23 mouse cellular contexts compared by ENCODE assay signal in the genomic region with DNA sequence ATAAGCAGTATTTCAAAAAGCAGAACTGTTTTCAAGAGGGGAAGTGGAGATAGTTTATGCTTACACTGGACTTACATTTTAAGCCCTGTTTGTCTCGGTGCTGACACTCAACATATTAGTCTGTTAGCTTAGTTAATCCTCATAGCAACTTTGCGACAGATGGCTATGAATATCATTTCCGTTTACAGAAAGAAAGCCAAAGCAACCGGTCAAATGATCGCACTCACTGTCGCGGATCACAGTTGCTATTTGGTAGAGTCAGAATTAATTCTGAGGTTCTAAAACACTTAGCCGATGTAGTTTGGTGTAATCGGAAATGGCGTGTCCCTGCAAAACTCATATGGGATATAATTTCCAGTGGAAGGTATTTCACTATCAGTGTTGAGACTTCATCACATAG.
DNase-seq lines count a peak whose midpoint lies in the region; ATAC-seq and TF ChIP-seq lines count a peak whose summit lies in the region.
"Had no signal": no experiment of that assay in that cellular context is flagged by ENCODE, and none has a peak within 500 bp of the region (broad histone marks: within the 10 kb centered on the region; RNA-seq: fewer than 3 reads in every experiment).

No protein-coding gene starts in this region.

- no peak overlapping the region for H3K4me2 ChIP-seq in embryonic facial prominence, embryonic 14.5 days (ENCODE audit: low read depth, low read length)
- H3K4me2 ChIP-seq: embryonic facial prominence, embryonic 13.5 days; hindbrain, embryonic 14.5 days; limb, embryonic 12.5 days; liver, embryonic 12.5 days; midbrain, embryonic 12.5 days; neural tube, embryonic 13.5 days had no signal

- no peaks in the 10 kb centered on the region for H3K36me3 ChIP-seq in embryonic facial prominence, embryonic 14.5 days (ENCODE audit: control insufficient read depth, insufficient read depth, low read length)
- H3K36me3 ChIP-seq in embryonic facial prominence, embryonic 10.5 days (replicated peaks): no peaks in the 10 kb centered on the region
- H3K36me3 ChIP-seq: embryonic facial prominence, embryonic 13.5 days; heart, embryonic 10.5 days; limb, embryonic 12.5 days; liver, embryonic 12.5 days; midbrain, embryonic 12.5 days; neural tube, embryonic 13.5 days had no signal

- no peak overlapping the region for H3K4me3 ChIP-seq in embryonic facial prominence, embryonic 14.5 days (ENCODE audit: low read depth, low read length)
- no peak overlapping the region for H3K4me3 ChIP-seq in embryonic facial prominence, embryonic 10.5 days
- H3K4me3 ChIP-seq in layer of hippocampus, adult 2 months: peak overlapping the region; percentile 22
- H3K4me3 ChIP-seq: embryonic facial prominence, embryonic 13.5 days; heart, embryonic 10.5 days; limb, embryonic 12.5 days; liver, embryonic 12.5 days; midbrain, embryonic 12.5 days; neural tube, embryonic 13.5 days had no signal

- H3K9ac ChIP-seq in embryonic facial prominence, embryonic 14.5 days (ENCODE audit: low read depth, low read length): no peak overlapping the region
- H3K9ac ChIP-seq: embryonic facial prominence, embryonic 13.5 days; hindbrain, embryonic 14.5 days; limb, embryonic 12.5 days; liver, embryonic 12.5 days; midbrain, embryonic 12.5 days; neural tube, embryonic 13.5 days had no signal

- no peaks in the 10 kb centered on the region for H3K27me3 ChIP-seq in embryonic facial prominence, embryonic 14.5 days (replicated peaks; ENCODE audit: control insufficient read depth, insufficient read depth, low read length)
- no peaks in the 10 kb centered on the region for H3K27me3 ChIP-seq in embryonic facial prominence, embryonic 10.5 days (replicated peaks; ENCODE audit: low read depth, poor library complexity, severe bottlenecking)
- H3K27me3 ChIP-seq: embryonic facial prominence, embryonic 13.5 days; limb, embryonic 12.5 days; liver, embryonic 12.5 days; midbrain, embryonic 12.5 days; neural tube, embryonic 13.5 days had no signal

- no peaks in the 10 kb centered on the region for H3K4me1 ChIP-seq in embryonic facial prominence, embryonic 14.5 days (ENCODE audit: control insufficient read depth, insufficient read depth, low read length)
- no peaks in the 10 kb centered on the region for H3K4me1 ChIP-seq in embryonic facial prominence, embryonic 10.5 days
- H3K4me1 ChIP-seq: embryonic facial prominence, embryonic 13.5 days; heart, embryonic 10.5 days; limb, embryonic 12.5 days; liver, embryonic 12.5 days; midbrain, embryonic 12.5 days; neural tube, embryonic 13.5 days had no signal

- peak; percentile 13 for DNase-seq in embryonic facial prominence, embryonic 14.5 days (ENCODE audit: low spot score)
- DNase-seq in embryonic facial prominence, embryonic 10.5 days (ENCODE audit: low spot score): no peak
- DNase-seq in layer of hippocampus, adult 2 months (ENCODE audit: low spot score in 2 of 2): peak in 1 of 2 experiments; percentile 19
- no peak for DNase-seq in layer of hippocampus, postnatal 25 days (ENCODE audit: extremely low spot score in 1 of 2, low spot score in 1 of 2)
- peak; percentile 2 for DNase-seq in retina, adult 2 months (ENCODE audit: low read depth, low spot score)
- no peak for DNase-seq in retina, postnatal 1 day
- DNase-seq in kidney, postnatal 10 days: no peak
- DNase-seq: adrenal gland, postnatal 25 days; cerebellum, adult 11 months; gastrocnemius, postnatal 10 days; heart, postnatal 4 days; kidney, adult 18-20 months; lung, adult 18-20 months; lung, postnatal 10 days had no signal

- H3K9me3 ChIP-seq in embryonic facial prominence, embryonic 14.5 days (ENCODE audit: control insufficient read depth, low read length): no peaks in the 10 kb centered on the region
- no peaks in the 10 kb centered on the region for H3K9me3 ChIP-seq in embryonic facial prominence, embryonic 10.5 days
- H3K9me3 ChIP-seq: embryonic facial prominence, embryonic 13.5 days; heart, embryonic 10.5 days; limb, embryonic 12.5 days; liver, embryonic 12.5 days; midbrain, embryonic 12.5 days; neural tube, embryonic 13.5 days had no signal

- WGBS in embryonic facial prominence, embryonic 14.5 days: 84% methylated on average over 10 of the region's 10 CpGs
- 92% methylated on average over 10 of the region's 10 CpGs for WGBS in embryonic facial prominence, embryonic 10.5 days

- ATAC-seq in embryonic facial prominence, embryonic 14.5 days (ENCODE audit: low read depth): no peak
- ATAC-seq in erythroblast, adult 5-6 weeks (replicated peaks; ENCODE audit: low FRiP score, poor library complexity, severe bottlenecking): no peak
- ATAC-seq: inflammation-experienced regulatory T-cells, adult 6 months; liver, embryonic 12.5 days had no signal

- H3K27ac ChIP-seq in embryonic facial prominence, embryonic 14.5 days (replicated peaks; ENCODE audit: low read depth, low read length): no peak overlapping the region
- no peak overlapping the region for H3K27ac ChIP-seq in embryonic facial prominence, embryonic 10.5 days (replicated peaks)
- H3K27ac ChIP-seq in layer of hippocampus, adult 2 months: peak overlapping the region; percentile 70
- H3K27ac ChIP-seq: embryonic facial prominence, embryonic 13.5 days; heart, embryonic 10.5 days; hindbrain, embryonic 14.5 days; limb, embryonic 12.5 days; liver, embryonic 12.5 days; midbrain, embryonic 12.5 days; neural tube, embryonic 13.5 days had no signal

- TF ChIP-seq CTCF in layer of hippocampus, adult 2 months (conservative IDR thresholded peaks at IDR 0.05): no peak

Comparison
In these comparisons a context has a peak if more than half of its experiments do, and no peak if none do; other contexts are left out.
1. DNase-seq: peak in embryonic facial prominence, embryonic 14.5 days (single experiment) and retina, adult 2 months (single experiment); none in embryonic facial prominence, embryonic 10.5 days (single experiment), layer of hippocampus, postnatal 25 days (0 of 2), retina, postnatal 1 day (single experiment) and kidney, postnatal 10 days (single experiment).